Mouse (Mus musculus) C2C12 (cell line): ENCODE data around the gene Klk12. TPM values are rescaled to one million over a fixed set of nuclear protein-coding genes. Genes with fewer than 3 reads are reported as not detected.

Experiments
- H3K27me3 ChIP-seq: one replicate; pipeline ENCODE4 v1.6.1; 2011; ENCODE audit not compliant: control insufficient read depth, insufficient read depth, insufficient read length
- H3K36me3 ChIP-seq: one replicate; pipeline ENCODE4 v1.6.1; 2011; ENCODE audit not compliant: control insufficient read depth, insufficient read depth
- H3K4me3 ChIP-seq: one replicate; pipeline ENCODE4 v1.5.1; 2011; ENCODE audit warnings: mild to moderate bottlenecking, control low read depth; ENCODE audit not compliant: poor library complexity, insufficient read depth, severe bottlenecking
- H3K79me2 ChIP-seq: one replicate; pipeline ENCODE4 v1.6.1; 2011; ENCODE audit not compliant: control insufficient read depth, insufficient read depth
- H3K79me3 ChIP-seq: one replicate; pipeline ENCODE4 v1.6.1; 2011; ENCODE audit warnings: low read depth, control low read depth
- H3ac ChIP-seq: one replicate; pipeline ENCODE3; 2011; ENCODE audit warnings: low read depth; ENCODE audit not compliant: control insufficient read depth, insufficient read length
- CEBPB ChIP-seq: IDR thresholded peaks from one replicate; pipeline ENCODE4 v1.6.1; 2011; ENCODE audit warnings: low read depth, mild to moderate bottlenecking, control low read depth, moderate library complexity
- CTCF ChIP-seq: IDR thresholded peaks from one replicate; pipeline ENCODE4 v1.5.1; 2011; ENCODE audit not compliant: control insufficient read depth, insufficient read depth, insufficient read length
- FOSL1 ChIP-seq: IDR thresholded peaks from one replicate; pipeline ENCODE4 v1.8.0; 2011; ENCODE audit warnings: mild to moderate bottlenecking, low read length; ENCODE audit not compliant: poor library complexity, insufficient read depth, severe bottlenecking
- MAX ChIP-seq: IDR thresholded peaks from one replicate; pipeline ENCODE4 v1.6.1; 2011; ENCODE audit warnings: mild to moderate bottlenecking, control low read depth
- MYOD1 ChIP-seq: IDR thresholded peaks from one replicate; pipeline ENCODE4 v1.6.1; 2011; ENCODE audit warnings: low read depth; ENCODE audit not compliant: control insufficient read depth, insufficient read length
- MYOG ChIP-seq: IDR thresholded peaks from one replicate; pipeline ENCODE4 v1.6.1; 2011; ENCODE audit not compliant: control insufficient read depth, insufficient read length; ENCODE audit errors: extremely low read depth
- USF1 ChIP-seq: IDR thresholded peaks from one replicate; pipeline ENCODE4 v1.6.1; 2011; ENCODE audit warnings: low read depth, mild to moderate bottlenecking, control low read depth, moderate library complexity
- polyA plus RNA-seq: library from polyadenylated mRNA; unstranded; fragments of >200 nt; fragmentation: generic; extraction: Trizol; gene quantifications from one replicate; pipeline ENCODE4 v1.2.1, GENCODE M21; 2012; ENCODE audit warnings: missing spikeins

Klk12 gene
- polyA plus RNA-seq, 1 experiment = not detected

- Histone ChIP-seq H3K27me3 (no peaks in the 10 kb centered on the region), H3K36me3 (no peaks in the 10 kb centered on the region), H3ac (no peak overlapping the region), H3K79me2 (no peaks in the 10 kb centered on the region), H3K4me3 (no peak overlapping the region), H3K79me3 (no peaks in the 10 kb centered on the region)
- TF ChIP-seq MYOG = no peak
- no peak for TF ChIP-seq CTCF
- no peak for TF ChIP-seq MAX
- no peak for TF ChIP-seq USF1
- no peak for TF ChIP-seq FOSL1
- TF ChIP-seq CEBPB = no peak
- no peak for TF ChIP-seq MYOD1
Observed at GRCm38 (mm10) chr7:43777423-43777822, 8.7 kb downstream of the Klk12 start.

GRCm38 (mm10) chr7:43778176-43778970, 9.7 kb downstream of the Klk12 start:
- no peaks in the 10 kb centered on the region for H3K79me2 ChIP-seq
- no peaks in the 10 kb centered on the region for H3K27me3 ChIP-seq
- H3K79me3 ChIP-seq = no peaks in the 10 kb centered on the region
- H3K36me3 ChIP-seq = no peaks in the 10 kb centered on the region
- no peak overlapping the region for H3K4me3 ChIP-seq
- no peak for TF ChIP-seq FOSL1
- TF ChIP-seq MYOD1 = no peak
- TF ChIP-seq CEBPB = no peak
- no peak for TF ChIP-seq MYOG
- TF ChIP-seq CTCF = no peak
- no peak for TF ChIP-seq MAX
- TF ChIP-seq USF1 = no peak
- no peak overlapping the region for H3ac ChIP-seq

- Histone ChIP-seq H3K27me3 (no peaks in the 10 kb centered on the region), H3ac (no peak overlapping the region), H3K4me3 (no peak overlapping the region), H3K79me3 (no peaks in the 10 kb centered on the region), H3K79me2 (no peaks in the 10 kb centered on the region), H3K36me3 (no peaks in the 10 kb centered on the region)
- no peak for TF ChIP-seq CEBPB
- TF ChIP-seq MYOG = no peak
- no peak for TF ChIP-seq MAX
- TF ChIP-seq USF1 = no peak
- no peak for TF ChIP-seq CTCF
- no peak for TF ChIP-seq MYOD1
- no peak for TF ChIP-seq FOSL1
Observed at GRCm38 (mm10) chr7:43780241-43780640, 11.5 kb downstream of the Klk12 start.

GRCm38 (mm10) chr7:43780746-43781145, 12.0 kb downstream of the Klk12 start, which contains the start of gene Klk10:
TSS of gene Klk10 (plus strand) at chr7:43781035.
- Histone ChIP-seq H3ac (no peak within 1 kb of the TSS), H3K79me2 (no peaks in the 10 kb centered on the region), H3K36me3 (no peaks in the 10 kb centered on the region), H3K4me3 (no peak within 1 kb of the TSS), H3K79me3 (no peaks in the 10 kb centered on the region), H3K27me3 (no peaks in the 10 kb centered on the region)
- TF ChIP-seq USF1 (no peak), MYOD1 (no peak), MAX (no peak), CEBPB (no peak), CTCF (no peak), FOSL1 (no peak), MYOG (no peak)

GRCm38 (mm10) chr7:43781541-43781940, 12.8 kb downstream of the Klk12 start:
- Histone ChIP-seq H3K79me2 (no peaks in the 10 kb centered on the region), H3K4me3 (no peak overlapping the region), H3K79me3 (no peaks in the 10 kb centered on the region), H3K27me3 (no peaks in the 10 kb centered on the region), H3ac (no peak overlapping the region), H3K36me3 (no peaks in the 10 kb centered on the region)
- TF ChIP-seq CTCF = no peak

- no peaks in the 10 kb centered on the region for H3K27me3 ChIP-seq
- H3K36me3 ChIP-seq = no peaks in the 10 kb centered on the region
- no peak overlapping the region for H3ac ChIP-seq
- TF ChIP-seq CTCF (peak; percentile 64), MYOD1 (no peak)
- H3K4me3 ChIP-seq = no peak overlapping the region
- H3K79me3 ChIP-seq = no peaks in the 10 kb centered on the region
- no peaks in the 10 kb centered on the region for H3K79me2 ChIP-seq
Observed at GRCm38 (mm10) chr7:43782275-43783265, 13.9 kb downstream of the Klk12 start.
